Mouse (Mus musculus) heart, adult 2 months (tissue): ENCODE data around the gene Adamts15. TPM values are rescaled to one million over a fixed set of nuclear protein-coding genes. Genes with fewer than 3 reads are reported as not detected.

ENCODE experiments used
- DNase-seq, 2 experiments: peaks; one replicate each; pipeline ENCODE4 v3.0.0; 2021
- H3K27ac ChIP-seq: fragments of 200-600 bp; 2 replicates; pipeline ENCODE4 v1.8.1; 2022
- H3K27me3 ChIP-seq: fragments of 200-500 bp; 2 replicates; pipeline ENCODE4 v1.6.1; 2012; ENCODE audit warnings: mild to moderate bottlenecking, low read length, inconsistent platforms, mixed read lengths; ENCODE audit not compliant: control insufficient read depth, insufficient read depth
- H3K36me3 ChIP-seq: fragments of 200-500 bp; 2 replicates; pipeline ENCODE4 v1.6.1; 2012; ENCODE audit warnings: low read length, inconsistent platforms; ENCODE audit not compliant: control insufficient read depth, insufficient read depth
- H3K4me1 ChIP-seq: fragments of 200-500 bp; 2 replicates; pipeline ENCODE4 v1.6.1; 2011; ENCODE audit warnings: low read length; ENCODE audit not compliant: control insufficient read depth, insufficient read depth
- H3K4me3 ChIP-seq: fragments of 200-600 bp; 2 replicates; pipeline ENCODE4 v1.8.1; 2022
- H3K79me2 ChIP-seq: fragments of 200-500 bp; replicated peaks from 2 replicates; pipeline ENCODE4 v1.6.1; 2012; ENCODE audit warnings: mild to moderate bottlenecking, inconsistent platforms, low read length, moderate library complexity, mixed read lengths; ENCODE audit not compliant: control insufficient read depth, insufficient read depth
- H3K9ac ChIP-seq: fragments of 200-500 bp; 2 replicates; pipeline ENCODE4 v1.6.1; 2012; ENCODE audit warnings: low read depth, mild to moderate bottlenecking, control low read depth, inconsistent platforms, low read length, mixed read lengths
- CTCF ChIP-seq: fragments of 200-600 bp; IDR thresholded peaks from 2 replicates; pipeline ENCODE4 v1.8.1; 2022; ENCODE audit warnings: antibody characterized with exemption, mild to moderate bottlenecking, moderate library complexity
- EP300 ChIP-seq: fragments of 200-500 bp; IDR thresholded peaks from 2 replicates; pipeline ENCODE4 v1.6.1; 2011; ENCODE audit warnings: low read depth, low read length, control low read depth; ENCODE audit not compliant: insufficient read depth
- POLR2A ChIP-seq: fragments of 200-500 bp; IDR thresholded peaks from 2 replicates; pipeline ENCODE4 v1.6.1; 2011; ENCODE audit warnings: mild to moderate bottlenecking, low read depth, low read length, control low read depth; ENCODE audit not compliant: insufficient read depth
- WGBS: fragments of 180-500 bp; shearing (Covaris S2); methylation state at CpG from one replicate; pipeline ENCODE4 v1.1.7; 2018; 5-methylcytosine and 5-hydroxymethylcytosine counted together
- intact Hi-C: fragments of 180-260 bp; cut with DNase I; formaldehyde crosslinking; loops from one replicate; pipeline ENCODE4 v1.15.1; 2025
- polyA plus RNA-seq: library from polyadenylated mRNA; depleted of rRNA; stranded (reverse); fragments of >200 nt; gene quantifications from 2 replicates; pipeline ENCODE4 v1.2.3, GENCODE M21; 2012; rRNA removed
- total RNA-seq, 2 experiments: library from RNA; stranded (reverse); gene quantifications; 2 replicates each; pipeline ENCODE4 v1.2.3; 2021

Gene Adamts15
- total and polyA plus RNA-seq, 3 experiments = 6.4 to 8.5 (median 7.6) TPM

DNA sequence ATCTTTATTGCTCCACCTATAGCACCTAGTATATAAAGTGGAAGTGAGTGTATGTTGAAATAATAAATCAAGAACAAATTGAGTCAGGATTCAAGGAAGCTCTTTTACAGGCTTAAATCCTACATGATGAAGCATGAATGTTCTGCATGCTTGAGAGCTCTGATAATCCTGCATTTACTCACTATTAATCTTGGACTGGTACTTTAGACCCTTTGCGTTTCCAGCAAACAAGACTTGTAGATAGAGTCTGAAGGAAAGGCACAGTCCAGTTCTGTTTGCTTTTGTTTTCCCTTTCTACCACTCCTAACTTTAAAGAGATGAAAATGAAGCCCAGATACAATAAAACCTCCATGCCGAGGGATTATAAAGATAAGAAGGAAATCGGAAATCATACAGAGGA is 45.7 kb downstream of the Adamts15 start:
- TF ChIP-seq CTCF = no peak
- TF ChIP-seq POLR2A = no peak
- TF ChIP-seq EP300 = no peak
- no peak for DNase-seq
- intact Hi-C loops = no loop called here
- no peaks in the 10 kb centered on the region for H3K79me2 ChIP-seq
- no peaks in the 10 kb centered on the region for H3K36me3 ChIP-seq
- 52% methylated on average over 3 of the region's 3 CpGs for WGBS
- no peak overlapping the region for H3K27ac ChIP-seq
- no peak overlapping the region for H3K4me3 ChIP-seq
- H3K9ac ChIP-seq = no peak overlapping the region
- peaks cover 4% of the 10 kb centered on the region for H3K4me1 ChIP-seq
- H3K27me3 ChIP-seq = no peaks in the 10 kb centered on the region

DNA sequence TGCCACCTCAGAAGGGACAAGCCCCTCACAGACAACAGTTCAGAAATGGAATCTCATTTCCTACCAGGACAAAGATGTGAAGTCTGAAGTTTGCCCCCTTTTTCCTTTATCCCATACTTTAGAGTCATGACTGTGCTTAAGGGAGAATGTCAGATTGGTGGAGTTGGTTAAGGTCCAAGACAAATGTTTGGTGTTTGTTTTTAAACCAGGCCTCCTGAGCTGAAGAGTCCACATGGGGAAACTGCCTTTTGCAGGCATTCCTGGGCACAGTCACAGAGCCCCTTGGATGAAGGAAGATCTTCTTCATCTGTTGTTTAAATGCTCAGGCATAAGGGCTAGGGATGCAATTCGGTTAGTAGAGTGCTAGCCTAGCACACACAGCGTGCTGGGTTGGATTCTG is 66.4 kb downstream of the Adamts15 start:
- no peaks in the 10 kb centered on the region for H3K79me2 ChIP-seq

DNA sequence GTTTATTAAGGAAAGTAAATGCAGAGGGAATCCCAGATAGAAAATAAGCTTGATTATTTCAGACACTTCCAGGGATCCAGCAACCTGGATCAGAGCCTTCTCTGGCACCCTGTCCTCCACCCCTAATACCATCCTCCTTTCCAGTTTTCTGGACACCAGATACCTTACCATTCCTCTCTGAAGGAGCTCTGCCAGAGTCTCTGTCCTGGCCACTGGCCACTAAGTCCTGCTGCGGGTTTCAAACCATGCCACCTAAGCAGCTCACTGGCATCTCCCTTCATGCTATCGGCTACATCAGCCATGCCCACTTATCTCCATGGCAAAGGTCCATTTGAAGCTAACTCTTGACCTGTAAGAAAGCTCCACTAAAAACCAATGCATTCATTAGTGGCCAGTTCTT is 70.4 kb downstream of the Adamts15 start:
- H3K9ac ChIP-seq = no peak overlapping the region
- intact Hi-C loops = no loop called here
- no peak for DNase-seq

More for the DNA sequence above, 66.4 kb downstream of the Adamts15 start:
- WGBS = 79% methylated on average over 2 of the region's 2 CpGs
- TF ChIP-seq POLR2A (no peak), EP300 (no peak), CTCF (no peak)
- Histone ChIP-seq H3K27me3 (no peaks in the 10 kb centered on the region), H3K27ac (no peak overlapping the region), H3K4me1 (no peaks in the 10 kb centered on the region), H3K9ac (no peak overlapping the region), H3K36me3 (no peaks in the 10 kb centered on the region), H3K4me3 (no peak overlapping the region)
- no peak for DNase-seq
- intact Hi-C loops = no loop called here

DNA sequence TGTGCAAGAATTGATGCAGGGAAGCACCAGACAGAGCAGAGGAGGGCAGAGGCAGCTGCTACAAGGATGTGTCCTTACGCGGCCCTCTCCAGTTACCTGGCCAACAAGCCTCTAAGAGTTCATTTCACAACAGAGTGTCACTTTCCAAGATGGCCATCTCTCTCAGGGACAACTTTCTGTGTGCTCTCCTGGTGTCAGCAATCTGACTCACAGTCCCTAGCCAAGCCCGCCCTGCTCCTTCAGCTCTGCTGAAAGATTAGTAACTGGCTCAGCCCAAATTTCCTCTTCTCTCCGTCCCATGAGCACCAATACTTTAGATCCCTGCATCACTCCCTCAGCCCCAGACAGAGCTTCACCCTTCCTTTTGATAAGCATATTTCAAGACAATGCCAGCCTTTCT is 72.3 kb downstream of the Adamts15 start:
- WGBS = 55% methylated on average over 4 of the region's 4 CpGs
- H3K9ac ChIP-seq = no peak overlapping the region
- peaks cover 1% of the 10 kb centered on the region for H3K4me1 ChIP-seq
- H3K79me2 ChIP-seq = no peaks in the 10 kb centered on the region
- no peak overlapping the region for H3K4me3 ChIP-seq
- TF ChIP-seq EP300 (no peak), POLR2A (no peak), CTCF (no peak)
- no peaks in the 10 kb centered on the region for H3K27me3 ChIP-seq
- intact Hi-C loops = loop anchor here (5.0 kb wide), 1 partner anchor 67 kb away; no protein-coding TSS in a partner anchor
- H3K27ac ChIP-seq = no peak overlapping the region
- peaks cover 2% of the 10 kb centered on the region; the same call in 1 of the 2 replicates for H3K36me3 ChIP-seq
- DNase-seq = no peak

More for the DNA sequence above, 70.4 kb downstream of the Adamts15 start:
- 87% methylated on average over 2 of the region's 2 CpGs for WGBS
- H3K27ac ChIP-seq = no peak overlapping the region
- TF ChIP-seq CTCF (no peak), POLR2A (no peak), EP300 (no peak)
- H3K4me1 ChIP-seq = no peaks in the 10 kb centered on the region; the same call in none of the 2 replicates
- no peaks in the 10 kb centered on the region for H3K27me3 ChIP-seq
- no peaks in the 10 kb centered on the region for H3K79me2 ChIP-seq
- H3K4me3 ChIP-seq = no peak overlapping the region
- H3K36me3 ChIP-seq = no peaks in the 10 kb centered on the region

DNA sequence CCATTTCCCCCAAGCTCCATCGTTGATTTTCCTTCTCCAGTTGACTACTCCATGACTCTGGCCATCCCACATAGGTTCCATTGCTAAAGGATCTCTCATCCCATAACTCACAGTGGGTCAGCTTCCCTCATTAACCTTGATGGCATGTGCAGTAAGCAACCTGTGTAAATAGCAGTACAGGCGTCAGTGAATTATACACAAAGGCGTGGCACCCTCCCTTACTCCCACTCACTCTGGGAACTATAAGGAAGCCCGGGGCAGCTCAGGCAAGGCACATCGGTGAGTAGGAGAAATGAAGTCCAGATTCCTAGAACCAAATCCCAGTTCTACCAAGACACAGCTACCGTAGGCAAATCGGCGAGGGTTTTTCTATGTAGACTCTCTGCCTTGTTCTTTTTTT is 72.8 kb downstream of the Adamts15 start:
- DNase-seq = no peak
- Histone ChIP-seq H3K27ac (no peak overlapping the region), H3K79me2 (no peaks in the 10 kb centered on the region), H3K27me3 (no peaks in the 10 kb centered on the region), H3K9ac (no peak overlapping the region), H3K4me3 (no peak overlapping the region), H3K4me1 (peaks cover 4% of the 10 kb centered on the region), H3K36me3 (peaks cover 6% of the 10 kb centered on the region; the same call in 1 of the 2 replicates)
- intact Hi-C loops = loop anchor here (5.0 kb wide), 1 partner anchor 68 kb away; no protein-coding TSS in a partner anchor
- WGBS = 90% methylated on average over 8 of the region's 8 CpGs
- no peak for TF ChIP-seq POLR2A
- no peak for TF ChIP-seq EP300
- no peak for TF ChIP-seq CTCF

Other genes with a start within 250 kb of the Adamts15 start
- 1 to 10 TPM; 2.0 to 3.6 TPM for gene Adamts8, start 20.1 kb upstream of the Adamts15 start, total RNA-seq
- 1.5 and 3.3 TPM in 2 replicates for gene Adamts8, start 20.1 kb upstream of the Adamts15 start, polyA plus RNA-seq
- 10 to 100 TPM; 30.5 to 30.6 TPM for gene Zbtb44, start 108.2 kb upstream of the Adamts15 start, total RNA-seq
- gene Zbtb44, start 108.2 kb upstream of the Adamts15 start, polyA plus RNA-seq = 4.8 and 9.1 TPM in 2 replicates
- gene St14, start 209.4 kb upstream of the Adamts15 start, total RNA-seq = under 1 TPM; 0.25 to 0.55 TPM
- 0.18 and 1.2 TPM in 2 replicates for gene St14, start 209.4 kb upstream of the Adamts15 start, polyA plus RNA-seq